Mouse (Mus musculus) C2C12 (cell line): ENCODE results near the gene Sh3kbp1.

Source experiments
- CEBPB ChIP-seq: IDR thresholded peaks from one replicate; pipeline ENCODE4 v1.6.1; 2011; ENCODE audit warnings: low read depth, mild to moderate bottlenecking, control low read depth, moderate library complexity
- CTCF ChIP-seq: IDR thresholded peaks from one replicate; pipeline ENCODE4 v1.5.1; 2011; ENCODE audit not compliant: control insufficient read depth, insufficient read depth, insufficient read length
- MAX ChIP-seq: IDR thresholded peaks from one replicate; pipeline ENCODE4 v1.6.1; 2011; ENCODE audit warnings: mild to moderate bottlenecking, control low read depth
- MYOD1 ChIP-seq: IDR thresholded peaks from one replicate; pipeline ENCODE4 v1.6.1; 2011; ENCODE audit warnings: low read depth; ENCODE audit not compliant: control insufficient read depth, insufficient read length
- MYOG ChIP-seq: IDR thresholded peaks from one replicate; pipeline ENCODE4 v1.6.1; 2011; ENCODE audit not compliant: control insufficient read depth, insufficient read length; ENCODE audit errors: extremely low read depth
- USF1 ChIP-seq: IDR thresholded peaks from one replicate; pipeline ENCODE4 v1.6.1; 2011; ENCODE audit warnings: low read depth, mild to moderate bottlenecking, control low read depth, moderate library complexity

DNA sequence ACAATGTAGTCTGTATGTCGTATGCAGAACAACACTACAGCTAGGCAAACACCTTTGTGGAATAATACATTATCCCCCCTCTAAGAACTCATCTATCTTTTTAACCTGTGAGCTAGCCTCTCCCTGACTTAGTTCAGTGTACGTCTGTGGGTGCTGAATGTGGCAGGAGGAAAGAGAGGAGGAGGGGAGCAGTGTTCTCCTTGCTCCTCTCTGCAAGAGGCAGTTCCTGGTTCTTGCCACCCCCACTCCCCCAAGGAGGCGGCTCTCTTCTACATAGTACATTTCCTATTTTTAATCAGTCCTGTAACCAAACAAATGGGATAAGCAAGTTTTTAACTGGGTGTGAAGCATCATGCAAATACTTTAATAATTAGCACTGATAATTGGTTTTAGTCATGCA lies 252.4 kb downstream of the Sh3kbp1 start:
- TF ChIP-seq CTCF (no peak), USF1 (no peak), MYOG (no peak), MAX (no peak), MYOD1 (no peak), CEBPB (no peak)
